Mouse (Mus musculus) myocyte (in vitro differentiated cells): Measurements from ENCODE around the gene Zpr1. TPM values are rescaled to one million over a fixed set of nuclear protein-coding genes. Genes with fewer than 3 reads are reported as not detected.

Experiments
- H3K27me3 ChIP-seq: one replicate; pipeline ENCODE4 v1.6.1; 2011; ENCODE audit not compliant: control insufficient read depth, insufficient read depth, insufficient read length
- H3K36me3 ChIP-seq: one replicate; pipeline ENCODE4 v1.6.1; 2011; ENCODE audit not compliant: control insufficient read depth, insufficient read depth
- H3K4me2 ChIP-seq: one replicate; pipeline ENCODE4 v1.6.1; 2011; ENCODE audit warnings: low read depth, control low read depth
- H3K4me3 ChIP-seq: one replicate; pipeline ENCODE4 v1.5.1; 2011; ENCODE audit warnings: mild to moderate bottlenecking, control low read depth, moderate library complexity
- H3K79me2 ChIP-seq: one replicate; pipeline ENCODE4 v1.6.1; 2011; ENCODE audit not compliant: control insufficient read depth, insufficient read depth
- H3ac ChIP-seq: one replicate; pipeline ENCODE4 v1.6.1; 2011; ENCODE audit not compliant: control insufficient read depth, insufficient read length
- CEBPB ChIP-seq: IDR thresholded peaks from 2 replicates; pipeline ENCODE4 v1.6.1; 2011; ENCODE audit warnings: mild to moderate bottlenecking, moderate library complexity; ENCODE audit not compliant: poor library complexity, insufficient read depth, severe bottlenecking
- E2F4 ChIP-seq: IDR thresholded peaks from one replicate; pipeline ENCODE4 v1.6.1; 2011; ENCODE audit warnings: mild to moderate bottlenecking, control low read depth, moderate library complexity; ENCODE audit not compliant: insufficient read depth
- MAX ChIP-seq: IDR thresholded peaks from one replicate; pipeline ENCODE4 v1.6.1; 2011; ENCODE audit warnings: low read depth, mild to moderate bottlenecking, control low read depth
- MYOD1 ChIP-seq, 3 experiments: IDR thresholded peaks; one replicate each; pipeline ENCODE4 v1.6.1; 2011; ENCODE audit warnings: control low read depth in 2 of 3, low read depth in 2 of 3, mild to moderate bottlenecking in 2 of 3, moderate library complexity in 1 of 3; ENCODE audit not compliant: insufficient read length in 2 of 3, control insufficient read depth in 1 of 3
- MYOG ChIP-seq, 3 experiments: IDR thresholded peaks; one replicate each; pipeline ENCODE4 v1.6.1; 2011; ENCODE audit warnings: control low read depth in 2 of 3, low read depth in 2 of 3, mild to moderate bottlenecking in 2 of 3; ENCODE audit not compliant: insufficient read length in 2 of 3, control insufficient read depth in 1 of 3, insufficient read depth in 1 of 3
- POLR2A ChIP-seq: IDR thresholded peaks from one replicate; pipeline ENCODE4 v1.6.1; 2011; ENCODE audit warnings: low read depth, mild to moderate bottlenecking, control low read depth, moderate library complexity; ENCODE audit not compliant: insufficient read length
- POLR2AphosphoS2 ChIP-seq: IDR thresholded peaks from one replicate; pipeline ENCODE4 v1.6.1; 2011; ENCODE audit warnings: low read depth, control low read depth; ENCODE audit not compliant: insufficient read length
- REST ChIP-seq: IDR thresholded peaks from one replicate; pipeline ENCODE4 v1.6.1; 2011; ENCODE audit warnings: mild to moderate bottlenecking, control low read depth, moderate library complexity; ENCODE audit not compliant: insufficient read depth, insufficient read length
- SRF ChIP-seq: IDR thresholded peaks from one replicate; pipeline ENCODE4 v1.6.1; 2011; ENCODE audit warnings: low read depth; ENCODE audit not compliant: control insufficient read depth, insufficient read length
- TCF12 ChIP-seq: IDR thresholded peaks from one replicate; pipeline ENCODE4 v1.6.1; 2011; ENCODE audit warnings: mild to moderate bottlenecking, control low read depth; ENCODE audit not compliant: poor library complexity, insufficient read depth, severe bottlenecking
- TCF3 ChIP-seq: IDR thresholded peaks from one replicate; pipeline ENCODE4 v1.6.1; 2011; ENCODE audit warnings: low read depth, control low read depth; ENCODE audit not compliant: insufficient read length
- USF1 ChIP-seq: IDR thresholded peaks from one replicate; pipeline ENCODE4 v1.6.1; 2011; ENCODE audit warnings: low read depth, mild to moderate bottlenecking, control low read depth, moderate library complexity
- polyA plus RNA-seq: library from polyadenylated mRNA; unstranded; fragments of >200 nt; fragmentation: generic; extraction: Trizol; gene quantifications from one replicate; pipeline ENCODE4 v1.2.1, GENCODE M21; 2012; ENCODE audit warnings: missing spikeins

The Zpr1 gene
- polyA plus RNA-seq, 1 experiment, result 33.1 TPM

DNA sequence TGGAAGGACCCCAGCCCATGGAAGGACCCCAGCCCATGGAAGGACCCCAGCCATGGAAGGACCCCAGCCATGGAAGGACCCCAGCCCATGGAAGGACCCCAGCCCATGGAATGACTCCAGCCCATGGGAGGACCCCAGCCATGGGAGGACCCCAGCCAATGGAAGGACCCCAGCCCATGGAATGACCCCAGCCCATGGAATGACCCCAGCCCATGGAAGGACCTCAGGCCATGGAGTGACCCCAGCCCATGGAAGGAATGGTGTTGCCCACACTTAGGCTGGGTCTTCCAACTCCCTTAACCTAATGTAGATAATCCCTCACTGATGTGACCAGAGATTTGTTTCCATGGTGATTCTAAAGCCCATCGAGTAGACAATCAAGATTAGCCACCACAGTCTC, 58.4 kb downstream of the Zpr1 start:
- TF ChIP-seq REST, result no peak
- TF ChIP-seq E2F4, result no peak
- no peak for TF ChIP-seq POLR2A
- TF ChIP-seq TCF3, result no peak
- no peak for TF ChIP-seq CEBPB
- no peak for TF ChIP-seq MYOD1 (IDR thresholded peaks at IDR 0.05; ENCODE audit: control insufficient read depth in 1 of 3, insufficient read length in 2 of 3, low read depth in 2 of 3)
- no peak for TF ChIP-seq MAX
- no peak for TF ChIP-seq TCF12
- no peak for TF ChIP-seq MYOG (IDR thresholded peaks at IDR 0.05; ENCODE audit: control insufficient read depth in 1 of 3, insufficient read depth in 1 of 3, insufficient read length in 2 of 3, low read depth in 2 of 3)
- no peak for TF ChIP-seq POLR2AphosphoS2
- no peak for TF ChIP-seq USF1
- TF ChIP-seq SRF, result no peak
- H3K79me2 ChIP-seq, result no peaks in the 10 kb centered on the region

More for the DNA sequence above, 58.4 kb downstream of the Zpr1 start:
- Histone ChIP-seq H3ac (no peak overlapping the region), H3K4me3 (no peak overlapping the region), H3K36me3 (no peaks in the 10 kb centered on the region), H3K4me2 (no peak overlapping the region), H3K27me3 (peaks cover 37% of the 10 kb centered on the region)

Other genes starting within 250 kb of the Zpr1 start
- gene Apoa1, start 44.5 kb upstream of the Zpr1 start, polyA plus RNA-seq, result not detected
- gene Apoc3, start 37.4 kb upstream of the Zpr1 start, polyA plus RNA-seq, result not detected
- gene Apoa4, start 32.4 kb upstream of the Zpr1 start, polyA plus RNA-seq, result not detected
- not detected for gene Apoa5, start 4.4 kb upstream of the Zpr1 start, polyA plus RNA-seq
- gene Bud13, start 9.9 kb downstream of the Zpr1 start, polyA plus RNA-seq, result 9.5 TPM
- not detected for gene 4931429L15Rik, start 46.9 kb downstream of the Zpr1 start, polyA plus RNA-seq